8 mouse cellular contexts compared by ENCODE assay signal in the genomic region with DNA sequence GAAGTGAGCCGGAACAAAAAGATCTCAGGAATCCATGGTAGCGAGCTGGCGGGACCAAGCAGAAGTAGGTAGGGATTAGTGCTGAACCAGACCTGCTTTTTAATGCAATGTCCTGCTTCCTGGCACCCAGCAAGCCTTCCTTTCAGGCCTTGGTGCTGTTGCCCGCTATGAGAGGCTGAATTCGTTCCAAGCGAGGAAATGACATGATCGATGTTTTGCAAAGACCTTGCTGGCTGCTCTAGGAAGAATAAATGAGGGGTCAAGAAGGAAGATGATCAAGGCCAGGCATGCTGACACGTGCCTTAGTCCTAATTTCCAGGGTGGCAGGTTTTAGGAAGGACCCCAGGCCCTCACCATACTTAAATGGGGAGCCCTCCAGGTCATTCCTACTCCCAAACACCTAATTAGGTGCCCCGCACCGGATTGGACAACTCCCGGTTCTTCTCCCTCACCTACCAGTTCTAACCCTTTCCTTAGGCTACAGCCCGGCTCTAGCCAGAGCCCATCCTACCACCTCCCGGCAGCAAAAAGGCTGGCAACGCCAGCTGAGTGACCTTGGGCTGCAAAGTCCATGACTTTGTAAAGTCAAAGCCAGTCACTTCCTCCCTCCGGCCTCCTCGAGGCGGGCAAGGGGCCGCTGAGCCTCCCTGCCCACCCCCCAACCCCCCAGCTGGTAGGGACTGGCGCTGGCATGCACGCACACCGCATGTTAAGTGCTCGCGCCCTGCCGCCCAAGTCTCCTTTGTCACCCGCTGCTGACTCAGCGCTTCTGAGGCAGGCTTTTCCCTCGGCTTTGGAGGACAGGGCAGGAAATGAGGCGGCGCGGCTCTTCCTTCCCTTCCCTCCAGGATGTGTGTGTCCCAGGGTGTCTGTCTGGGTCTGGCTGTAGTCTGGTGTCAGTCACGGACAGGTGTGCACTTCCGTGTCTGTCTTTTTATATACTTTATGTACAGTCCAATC. TPM values are rescaled to one million over a fixed set of nuclear protein-coding genes. Genes with fewer than 3 reads are reported as not detected.
A peak's percentile ranks its signal among the peaks of the same experiment; 100 is the strongest.
DNase-seq lines count a peak whose midpoint lies in the region; ATAC-seq lines count a peak whose summit lies in the region.

No protein-coding gene starts in this region.

- H3K4me1 ChIP-seq in liver, embryonic 16.5 days (ENCODE audit: control insufficient read depth, low read depth, low read length): peaks cover 53% of the 10 kb centered on the region
- peaks cover 23% of the 10 kb centered on the region for H3K4me1 ChIP-seq in neural tube, embryonic 11.5 days (ENCODE audit: control insufficient read depth, insufficient read depth, low read length)

- peak overlapping the region; percentile 46; the same call in 1 of the 2 replicates for H3K27ac ChIP-seq in liver, embryonic 16.5 days (ENCODE audit: low read length)
- peak overlapping the region; percentile 67; the same call in 1 of the 2 replicates for H3K27ac ChIP-seq in neural tube, embryonic 11.5 days (ENCODE audit: low read depth, low read length)

- peak; percentile 90 for DNase-seq in 3134 (ENCODE audit: extremely low read depth, insufficient read length, low spot score)
- peak; percentile 72 for DNase-seq in Muller cell, postnatal 12 days (ENCODE audit: inconsistent ontology term)
- peak; percentile 89 for DNase-seq in embryo, embryonic 11 days
- DNase-seq in heart, adult 8-10 months (ENCODE audit: low spot score): peak; percentile 69
- peak; percentile 78 for DNase-seq in kidney, adult 11 months
- DNase-seq in neural tube, embryonic 11.5 days (ENCODE audit: low spot score): peak; percentile 85
- DNase-seq in thymus, postnatal 4 days: peak; percentile 80

- peak overlapping the region; percentile 60 for H3K4me2 ChIP-seq in liver, embryonic 16.5 days (ENCODE audit: low read depth, low read length)
- peak overlapping the region; percentile 33 for H3K4me2 ChIP-seq in neural tube, embryonic 11.5 days (ENCODE audit: low read depth)

- ATAC-seq in liver, embryonic 16.5 days (ENCODE audit: low read depth): no peak
- peak; percentile 87 for ATAC-seq in neural tube, embryonic 11.5 days (ENCODE audit: insufficient read depth, low FRiP score, low TSS enrichment)

- 22% methylated on average over 32 of the region's 32 CpGs for WGBS in liver, embryonic 16.5 days (ENCODE audit: insufficient replicate concordance)
- WGBS in neural tube, embryonic 11.5 days: 29% methylated on average over 32 of the region's 32 CpGs

- no peaks in the 10 kb centered on the region for H3K36me3 ChIP-seq in liver, embryonic 16.5 days (ENCODE audit: control insufficient read depth, insufficient read depth)
- no peaks in the 10 kb centered on the region for H3K36me3 ChIP-seq in neural tube, embryonic 11.5 days (ENCODE audit: control insufficient read depth, insufficient read depth, low read length)

- H3K27me3 ChIP-seq in liver, embryonic 16.5 days (ENCODE audit: control insufficient read depth, insufficient read depth, low read depth, low read length): no peaks in the 10 kb centered on the region
- H3K27me3 ChIP-seq in neural tube, embryonic 11.5 days (ENCODE audit: control insufficient read depth, insufficient read depth, low read length): no peaks in the 10 kb centered on the region

- peak overlapping the region; percentile 40; the same call in 1 of the 2 replicates for H3K9ac ChIP-seq in liver, embryonic 16.5 days (ENCODE audit: low read depth, low read length)
- H3K9ac ChIP-seq in neural tube, embryonic 11.5 days (ENCODE audit: low read length): peak overlapping the region; percentile 63

- H3K9me3 ChIP-seq in liver, embryonic 16.5 days (replicated peaks; ENCODE audit: control insufficient read depth, low read length): no peaks in the 10 kb centered on the region
- no peaks in the 10 kb centered on the region for H3K9me3 ChIP-seq in neural tube, embryonic 11.5 days (ENCODE audit: control insufficient read depth, low read length)

- peak overlapping the region; percentile 33 for H3K4me3 ChIP-seq in liver, embryonic 16.5 days (ENCODE audit: low read depth, low read length)
- H3K4me3 ChIP-seq in neural tube, embryonic 11.5 days (ENCODE audit: low read depth, low read length): no peak overlapping the region

RNA-seq across cellular contexts. Expression of a gene that starts 52.7 kb away (rescaled TPM):
- total RNA-seq in heart, adult 8-10 months (2022): 10 to 100 TPM; 26.2 to 30.4 (median 27.8) TPM
- polyA plus RNA-seq in liver, embryonic 16.5 days (2015; fragmentation: Nextera tagmentation; extraction: Ambion mirVana): 1.8 and 2.3 TPM in 2 replicates
- 19.4 and 20.6 TPM in 2 replicates for polyA plus RNA-seq in neural tube, embryonic 11.5 days (2014; fragmentation: Nextera tagmentation; extraction: Ambion mirVana)
